Mouse (Mus musculus) myocyte (in vitro differentiated cells): ENCODE results near the gene Muc20. TPM values are rescaled to one million over a fixed set of nuclear protein-coding genes. Genes with fewer than 3 reads are reported as not detected.

Experiments used
- H3K27me3 ChIP-seq: one replicate; pipeline ENCODE4 v1.6.1; 2011; ENCODE audit not compliant: control insufficient read depth, insufficient read depth, insufficient read length
- H3K36me3 ChIP-seq: one replicate; pipeline ENCODE4 v1.6.1; 2011; ENCODE audit not compliant: control insufficient read depth, insufficient read depth
- H3K4me2 ChIP-seq: one replicate; pipeline ENCODE4 v1.6.1; 2011; ENCODE audit warnings: low read depth, control low read depth
- H3K4me3 ChIP-seq: one replicate; pipeline ENCODE4 v1.5.1; 2011; ENCODE audit warnings: mild to moderate bottlenecking, control low read depth, moderate library complexity
- H3K79me2 ChIP-seq: one replicate; pipeline ENCODE4 v1.6.1; 2011; ENCODE audit not compliant: control insufficient read depth, insufficient read depth
- H3ac ChIP-seq: one replicate; pipeline ENCODE4 v1.6.1; 2011; ENCODE audit not compliant: control insufficient read depth, insufficient read length
- CEBPB ChIP-seq: IDR thresholded peaks from 2 replicates; pipeline ENCODE4 v1.6.1; 2011; ENCODE audit warnings: mild to moderate bottlenecking, moderate library complexity; ENCODE audit not compliant: poor library complexity, insufficient read depth, severe bottlenecking
- E2F4 ChIP-seq: IDR thresholded peaks from one replicate; pipeline ENCODE4 v1.6.1; 2011; ENCODE audit warnings: mild to moderate bottlenecking, control low read depth, moderate library complexity; ENCODE audit not compliant: insufficient read depth
- MAX ChIP-seq: IDR thresholded peaks from one replicate; pipeline ENCODE4 v1.6.1; 2011; ENCODE audit warnings: low read depth, mild to moderate bottlenecking, control low read depth
- MYOD1 ChIP-seq, 3 experiments: IDR thresholded peaks; one replicate each; pipeline ENCODE4 v1.6.1; 2011; ENCODE audit warnings: control low read depth in 2 of 3, low read depth in 2 of 3, mild to moderate bottlenecking in 2 of 3, moderate library complexity in 1 of 3; ENCODE audit not compliant: insufficient read length in 2 of 3, control insufficient read depth in 1 of 3
- MYOG ChIP-seq, 3 experiments: IDR thresholded peaks; one replicate each; pipeline ENCODE4 v1.6.1; 2011; ENCODE audit warnings: control low read depth in 2 of 3, low read depth in 2 of 3, mild to moderate bottlenecking in 2 of 3; ENCODE audit not compliant: insufficient read length in 2 of 3, control insufficient read depth in 1 of 3, insufficient read depth in 1 of 3
- POLR2A ChIP-seq: IDR thresholded peaks from one replicate; pipeline ENCODE4 v1.6.1; 2011; ENCODE audit warnings: low read depth, mild to moderate bottlenecking, control low read depth, moderate library complexity; ENCODE audit not compliant: insufficient read length
- POLR2AphosphoS2 ChIP-seq: IDR thresholded peaks from one replicate; pipeline ENCODE4 v1.6.1; 2011; ENCODE audit warnings: low read depth, control low read depth; ENCODE audit not compliant: insufficient read length
- REST ChIP-seq: IDR thresholded peaks from one replicate; pipeline ENCODE4 v1.6.1; 2011; ENCODE audit warnings: mild to moderate bottlenecking, control low read depth, moderate library complexity; ENCODE audit not compliant: insufficient read depth, insufficient read length
- SRF ChIP-seq: IDR thresholded peaks from one replicate; pipeline ENCODE4 v1.6.1; 2011; ENCODE audit warnings: low read depth; ENCODE audit not compliant: control insufficient read depth, insufficient read length
- TCF12 ChIP-seq: IDR thresholded peaks from one replicate; pipeline ENCODE4 v1.6.1; 2011; ENCODE audit warnings: mild to moderate bottlenecking, control low read depth; ENCODE audit not compliant: poor library complexity, insufficient read depth, severe bottlenecking
- TCF3 ChIP-seq: IDR thresholded peaks from one replicate; pipeline ENCODE4 v1.6.1; 2011; ENCODE audit warnings: low read depth, control low read depth; ENCODE audit not compliant: insufficient read length
- USF1 ChIP-seq: IDR thresholded peaks from one replicate; pipeline ENCODE4 v1.6.1; 2011; ENCODE audit warnings: low read depth, mild to moderate bottlenecking, control low read depth, moderate library complexity
- polyA plus RNA-seq: library from polyadenylated mRNA; unstranded; fragments of >200 nt; fragmentation: generic; extraction: Trizol; gene quantifications from one replicate; pipeline ENCODE4 v1.2.1, GENCODE M21; 2012; ENCODE audit warnings: missing spikeins

Gene Muc20
- polyA plus RNA-seq, 1 experiment: 0.01 TPM

DNA sequence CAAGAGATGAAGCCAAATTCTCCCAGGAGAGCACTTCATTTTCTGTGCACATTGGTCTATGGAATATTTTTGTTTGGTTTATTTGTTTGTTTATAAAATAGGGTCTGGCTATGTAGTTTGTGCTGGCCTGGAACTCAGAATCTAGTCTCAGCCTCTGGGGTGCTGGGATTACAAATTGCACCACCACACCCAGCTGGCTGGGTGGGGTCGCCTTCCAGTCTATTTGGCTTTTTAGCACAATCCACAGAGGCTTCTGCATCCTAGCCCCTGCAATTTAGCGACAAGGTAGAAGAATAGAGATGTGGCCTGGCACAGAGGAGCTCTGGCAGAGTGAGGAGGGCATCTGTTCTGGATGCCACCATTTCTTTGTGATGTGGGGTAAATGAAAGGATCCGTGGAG, 16.5 kb upstream of the Muc20 start:
- Histone ChIP-seq H3ac (no peak overlapping the region), H3K4me2 (no peak overlapping the region), H3K4me3 (no peak overlapping the region), H3K79me2 (no peaks in the 10 kb centered on the region), H3K36me3 (no peaks in the 10 kb centered on the region), H3K27me3 (no peaks in the 10 kb centered on the region)
- TF ChIP-seq REST (no peak), MAX (no peak), TCF12 (no peak), SRF (no peak), POLR2A (no peak), MYOD1 (IDR thresholded peaks at IDR 0.05; ENCODE audit: control insufficient read depth in 1 of 3, insufficient read length in 2 of 3, low read depth in 2 of 3) (no peak), USF1 (no peak), POLR2AphosphoS2 (no peak), MYOG (IDR thresholded peaks at IDR 0.05; ENCODE audit: control insufficient read depth in 1 of 3, insufficient read depth in 1 of 3, insufficient read length in 2 of 3, low read depth in 2 of 3) (no peak), CEBPB (no peak), E2F4 (no peak), TCF3 (no peak)

DNA sequence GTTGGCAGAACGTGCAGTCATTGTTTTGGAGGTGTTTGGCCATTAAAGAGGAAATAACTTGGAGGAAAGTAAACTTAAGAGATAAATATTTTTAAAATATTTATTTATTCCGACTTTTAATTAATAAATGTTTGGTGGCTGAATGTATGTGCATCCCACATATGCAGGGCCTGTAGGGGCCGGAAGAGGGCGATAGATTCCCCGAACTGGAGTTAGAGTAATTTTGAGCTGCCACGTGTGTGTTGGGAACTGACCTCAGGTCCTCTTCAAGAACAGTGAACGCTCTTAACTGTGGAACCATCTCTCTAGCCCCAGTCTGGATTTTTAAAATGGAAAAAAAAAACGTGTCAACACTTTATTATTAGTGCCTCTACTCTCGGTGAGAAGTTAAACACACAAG, 16.1 kb upstream of the Muc20 start:
- no peak overlapping the region for H3ac ChIP-seq
- no peaks in the 10 kb centered on the region for H3K36me3 ChIP-seq
- no peak overlapping the region for H3K4me3 ChIP-seq
- no peaks in the 10 kb centered on the region for H3K27me3 ChIP-seq
- peak overlapping the region; percentile 77 for H3K4me2 ChIP-seq
- no peaks in the 10 kb centered on the region for H3K79me2 ChIP-seq
- no peak for TF ChIP-seq CEBPB
- TF ChIP-seq TCF12: no peak
- TF ChIP-seq E2F4: no peak
- TF ChIP-seq MAX: no peak
- TF ChIP-seq REST: no peak
- no peak for TF ChIP-seq USF1
- TF ChIP-seq TCF3: no peak
- no peak for TF ChIP-seq MYOG (IDR thresholded peaks at IDR 0.05; ENCODE audit: control insufficient read depth in 1 of 3, insufficient read depth in 1 of 3, insufficient read length in 2 of 3, low read depth in 2 of 3)

- Histone ChIP-seq H3K27me3 (no peaks in the 10 kb centered on the region), H3K4me3 (no peak overlapping the region), H3K79me2 (no peaks in the 10 kb centered on the region), H3K36me3 (no peaks in the 10 kb centered on the region), H3ac (no peak overlapping the region), H3K4me2 (peak overlapping the region; percentile 77)
- TF ChIP-seq POLR2AphosphoS2 (no peak), CEBPB (no peak), REST (no peak), MYOD1 (IDR thresholded peaks at IDR 0.05; ENCODE audit: control insufficient read depth in 1 of 3, insufficient read length in 2 of 3, low read depth in 2 of 3) (no peak), MAX (no peak), USF1 (no peak), POLR2A (no peak), TCF3 (no peak), E2F4 (no peak), MYOG (IDR thresholded peaks at IDR 0.05; ENCODE audit: control insufficient read depth in 1 of 3, insufficient read depth in 1 of 3, insufficient read length in 2 of 3, low read depth in 2 of 3) (no peak), TCF12 (no peak), SRF (no peak)
Measured at GRCm38 (mm10) chr16:32812888-32813361, 15.7 kb upstream of the Muc20 start.

- TF ChIP-seq REST (no peak), USF1 (no peak), TCF3 (no peak), SRF (no peak), E2F4 (no peak), MYOD1 (IDR thresholded peaks at IDR 0.05; ENCODE audit: control insufficient read depth in 1 of 3, insufficient read length in 2 of 3, low read depth in 2 of 3) (no peak), POLR2A (no peak), POLR2AphosphoS2 (no peak), MYOG (IDR thresholded peaks at IDR 0.05; ENCODE audit: control insufficient read depth in 1 of 3, insufficient read depth in 1 of 3, insufficient read length in 2 of 3, low read depth in 2 of 3) (no peak), MAX (no peak), TCF12 (no peak), CEBPB (no peak)
- Histone ChIP-seq H3ac (no peak within 1 kb of the TSS), H3K79me2 (no peaks in the 10 kb centered on the region), H3K4me2 (no peak within 1 kb of the TSS), H3K27me3 (no peaks in the 10 kb centered on the region), H3K4me3 (no peak within 1 kb of the TSS), H3K36me3 (no peaks in the 10 kb centered on the region)
Measured at GRCm38 (mm10) chr16:32810321-32810720, 13.1 kb upstream of the Muc20 start, which contains the start of gene Smbd1. Smbd1 (minus strand) TSS chr16:32810477.
